24 mouse cellular contexts compared by ENCODE assay signal in genomic region chr16:34549470-34549999, GRCm38 (mm10). TPM values are rescaled to one million over a fixed set of nuclear protein-coding genes. Genes with fewer than 3 reads are reported as not detected.
DNase-seq lines count a peak whose midpoint lies in the region; ATAC-seq and TF ChIP-seq lines count a peak whose summit lies in the region.
"Had no signal": no experiment of that assay in that cellular context is flagged by ENCODE, and none has a peak within 500 bp of the region (broad histone marks: within the 10 kb centered on the region; RNA-seq: fewer than 3 reads in every experiment).

No protein-coding gene starts in this region.

- TF ChIP-seq POLR2A in limb, embryonic 14.5 days (IDR thresholded peaks at IDR 0.05; ENCODE audit: borderline replicate concordance, extremely low read depth, insufficient read depth, insufficient read length), result no peak
- no peak for TF ChIP-seq POLR2A in myocyte (IDR thresholded peaks at IDR 0.05; ENCODE audit: insufficient read length, low read depth)

- H3K4me3 ChIP-seq in limb, embryonic 14.5 days (replicated peaks; ENCODE audit: low read length), result no peak overlapping the region
- H3K4me3 ChIP-seq in limb, embryonic 10.5 days, result no peak overlapping the region
- H3K4me3 ChIP-seq in myocyte, result no peak overlapping the region
- H3K4me3 ChIP-seq: embryonic facial prominence, embryonic 10.5 days; embryonic facial prominence, embryonic 13.5 days; forebrain, embryonic 10.5 days; forebrain, embryonic 13.5 days; gastrocnemius, adult 2 months; hindbrain, embryonic 12.5 days; hindbrain, embryonic 15.5 days had no signal

- H3K79me2 ChIP-seq in myocyte (ENCODE audit: control insufficient read depth, insufficient read depth), result no peaks in the 10 kb centered on the region

- H3K4me2 ChIP-seq in limb, embryonic 14.5 days (replicated peaks; ENCODE audit: low read depth, low read length, severe bottlenecking), result no peak overlapping the region
- peak overlapping the region; percentile 31 for H3K4me2 ChIP-seq in myocyte (ENCODE audit: low read depth)
- H3K4me2 ChIP-seq: embryonic facial prominence, embryonic 13.5 days; forebrain, embryonic 13.5 days; heart, embryonic 11.5 days; hindbrain, embryonic 12.5 days; hindbrain, embryonic 15.5 days had no signal

- H3K9me3 ChIP-seq in limb, embryonic 14.5 days (ENCODE audit: control insufficient read depth, low read length), result no peaks in the 10 kb centered on the region
- H3K9me3 ChIP-seq in limb, embryonic 10.5 days (replicated peaks), result no peaks in the 10 kb centered on the region
- H3K9me3 ChIP-seq: embryonic facial prominence, embryonic 10.5 days; embryonic facial prominence, embryonic 13.5 days; forebrain, embryonic 10.5 days; forebrain, embryonic 13.5 days; hindbrain, embryonic 12.5 days; hindbrain, embryonic 15.5 days had no signal

- no peak overlapping the region for H3ac ChIP-seq in myocyte (ENCODE audit: control insufficient read depth, insufficient read length)

- no peak for ATAC-seq in limb, embryonic 14.5 days (ENCODE audit: low FRiP score, low read depth)
- ATAC-seq: CD4-positive, CD25-positive, alpha-beta regulatory T cell, adult 4 months; forebrain, embryonic 13.5 days; forebrain, embryonic 16.5 days had no signal

- no peaks in the 10 kb centered on the region for H3K36me3 ChIP-seq in limb, embryonic 14.5 days (ENCODE audit: control insufficient read depth, insufficient read depth, low read length)
- H3K36me3 ChIP-seq in limb, embryonic 10.5 days, result no peaks in the 10 kb centered on the region
- H3K36me3 ChIP-seq in myocyte (ENCODE audit: control insufficient read depth, insufficient read depth), result no peaks in the 10 kb centered on the region
- H3K36me3 ChIP-seq: embryonic facial prominence, embryonic 13.5 days; hindbrain, embryonic 12.5 days; hindbrain, embryonic 15.5 days had no signal

- no peak overlapping the region for H3K9ac ChIP-seq in limb, embryonic 14.5 days (ENCODE audit: low read depth, low read length, severe bottlenecking)
- H3K9ac ChIP-seq: embryonic facial prominence, embryonic 13.5 days; forebrain, embryonic 13.5 days; hindbrain, embryonic 12.5 days; hindbrain, embryonic 15.5 days had no signal

- no peaks in the 10 kb centered on the region for H3K27me3 ChIP-seq in limb, embryonic 14.5 days (ENCODE audit: control insufficient read depth, insufficient read depth, low read length)
- H3K27me3 ChIP-seq in limb, embryonic 10.5 days (ENCODE audit: low read depth, poor library complexity, severe bottlenecking), result no peaks in the 10 kb centered on the region
- no peaks in the 10 kb centered on the region for H3K27me3 ChIP-seq in myocyte (ENCODE audit: control insufficient read depth, insufficient read depth, insufficient read length)
- H3K27me3 ChIP-seq: embryonic facial prominence, embryonic 13.5 days; forebrain, embryonic 13.5 days; hindbrain, embryonic 12.5 days; hindbrain, embryonic 15.5 days had no signal

- H3K4me1 ChIP-seq in limb, embryonic 14.5 days (ENCODE audit: control insufficient read depth, insufficient read depth, low read length), result peaks cover 32% of the 10 kb centered on the region
- peaks cover 13% of the 10 kb centered on the region for H3K4me1 ChIP-seq in limb, embryonic 10.5 days

- H3K27ac ChIP-seq in limb, embryonic 14.5 days (replicated peaks; ENCODE audit: low read depth, low read length), result no peak overlapping the region
- H3K27ac ChIP-seq in limb, embryonic 10.5 days, result no peak overlapping the region
- H3K27ac ChIP-seq: embryonic facial prominence, embryonic 10.5 days; embryonic facial prominence, embryonic 13.5 days; forebrain, embryonic 10.5 days; forebrain, embryonic 13.5 days; gastrocnemius, adult 2 months; hindbrain, embryonic 12.5 days; hindbrain, embryonic 15.5 days had no signal

- DNase-seq in limb, embryonic 14.5 days (ENCODE audit: low spot score), result peak; percentile 28
- no peak for DNase-seq in limb, embryonic 10.5 days (ENCODE audit: low spot score)
- DNase-seq in 3134 (ENCODE audit: extremely low read depth, insufficient read length, low spot score) (peak; percentile 52), NIH3T3 (ENCODE audit: low read depth) (peak; percentile 70)
- no peak for DNase-seq in right cerebral cortex, postnatal 25 days
- DNase-seq in frontal cortex, postnatal 25 days (ENCODE audit: low spot score in 2 of 2), result no peak
- DNase-seq: adrenal gland, postnatal 10 days; adrenal gland, postnatal 36 days; cerebellum, adult 18-20 months; cerebellum, adult 9-10 months; cerebellum, postnatal 25 days; embryo, embryonic 11 days; gastrocnemius, adult 2 months; gastrocnemius, postnatal 14 days had no signal

- 64% methylated on average over 5 of the region's 5 CpGs for WGBS in limb, embryonic 14.5 days
- 92% methylated on average over 5 of the region's 5 CpGs for whole genome bisulfite sequencing in limb, embryonic 10.5 days

TF ChIP-seq in myocyte, 11 proteins besides CTCF, POLR2A, EP300 and RAD21:
- no peak for TF ChIP-seq REST (IDR thresholded peaks at IDR 0.05; ENCODE audit: insufficient read depth, insufficient read length)
- no peak for TF ChIP-seq USF1 (IDR thresholded peaks at IDR 0.05; ENCODE audit: low read depth)
- no peak for TF ChIP-seq CEBPB (IDR thresholded peaks at IDR 0.05; ENCODE audit: insufficient read depth, poor library complexity, severe bottlenecking)
- TF ChIP-seq MAX (IDR thresholded peaks at IDR 0.05; ENCODE audit: low read depth), result no peak
- TF ChIP-seq MYOG (IDR thresholded peaks at IDR 0.05; ENCODE audit: control insufficient read depth in 1 of 3, insufficient read depth in 1 of 3, insufficient read length in 2 of 3, low read depth in 2 of 3), result no peak
- no peak for TF ChIP-seq E2F4 (IDR thresholded peaks at IDR 0.05; ENCODE audit: insufficient read depth)
- no peak for TF ChIP-seq TCF3 (IDR thresholded peaks at IDR 0.05; ENCODE audit: insufficient read length, low read depth)
- no peak for TF ChIP-seq TCF12 (IDR thresholded peaks at IDR 0.05; ENCODE audit: insufficient read depth, poor library complexity, severe bottlenecking)
- no peak for TF ChIP-seq POLR2AphosphoS2 (IDR thresholded peaks at IDR 0.05; ENCODE audit: insufficient read length, low read depth)
- TF ChIP-seq SRF (IDR thresholded peaks at IDR 0.05; ENCODE audit: control insufficient read depth, insufficient read length, low read depth), result no peak
- TF ChIP-seq MYOD1 (IDR thresholded peaks at IDR 0.05; ENCODE audit: control insufficient read depth in 1 of 3, insufficient read length in 2 of 3, low read depth in 2 of 3), result no peak
TF ChIP-seq in myocyte: peak in this region for 0.

RNA-seq across cellular contexts. Expression of gene Kalrn, which starts 23.8 kb away (rescaled TPM):
- polyA plus RNA-seq in limb, embryonic 14.5 days (2012; rRNA removed), result 11.7 and 12.2 TPM in 2 replicates
- polyA plus RNA-seq in limb, embryonic 14.5 days (2014; fragmentation: Nextera tagmentation; extraction: Ambion mirVana), result 8.8 and 10.9 TPM in 2 replicates
- 8.0 and 8.3 TPM in 2 replicates for polyA plus RNA-seq in limb, embryonic 10.5 days (2016; fragmentation: Nextera tagmentation; extraction: Ambion mirVana)
- polyA plus RNA-seq in myocyte (2012; fragmentation: generic; extraction: Trizol), result 5.5 TPM

Comparison
In these comparisons a context has a peak if more than half of its experiments do, and no peak if none do; other contexts are left out.
1. DNase-seq: peak in limb, embryonic 14.5 days (single experiment), 3134 (single experiment) and NIH3T3 (single experiment); none in limb, embryonic 10.5 days (single experiment), right cerebral cortex, postnatal 25 days (single experiment) and frontal cortex, postnatal 25 days (0 of 2).